Mouse (Mus musculus): ENCODE measurements around the gene Pde4dip.
A peak's percentile ranks its signal among the peaks of the same experiment; 100 is the strongest.

Pde4dip gene

DNA sequence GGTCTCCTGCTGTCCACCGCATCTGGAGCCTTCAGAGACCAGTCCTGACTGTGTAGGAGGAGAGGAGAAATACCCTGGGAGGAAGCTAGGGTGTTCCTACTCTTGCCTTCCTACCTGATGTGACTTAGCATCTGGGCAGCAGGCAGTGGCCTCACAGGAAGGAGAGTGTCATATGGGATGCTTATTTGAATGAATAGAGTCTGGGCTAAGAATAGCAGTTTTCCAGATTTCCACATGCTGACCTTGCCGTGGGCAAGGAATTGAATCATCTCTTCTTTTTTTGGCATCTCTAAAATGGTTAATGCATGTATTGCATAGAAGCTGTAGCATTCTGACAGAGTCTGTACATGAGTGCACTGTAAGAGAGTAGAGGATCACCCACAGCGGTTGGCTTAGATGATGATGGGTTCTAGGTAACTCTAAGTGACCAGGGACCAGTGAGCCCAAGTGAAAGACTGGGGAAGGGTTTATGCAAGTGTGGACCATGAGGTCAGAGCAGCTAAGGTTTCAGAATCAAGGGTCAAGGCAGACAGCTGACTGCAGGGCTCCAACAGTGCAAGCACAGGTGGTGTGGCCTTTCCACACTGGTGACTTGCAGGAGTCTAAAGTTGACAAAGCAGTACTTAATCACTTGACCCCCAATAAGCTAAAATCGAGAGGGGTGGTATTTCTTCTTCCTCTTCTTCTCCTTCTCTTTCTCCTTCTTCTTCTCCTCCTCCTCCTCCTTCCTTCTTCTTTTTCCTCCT lies 202.0 kb downstream of the Pde4dip start:
- no peak for DNase-seq (ENCODE audit: low read depth)

DNA sequence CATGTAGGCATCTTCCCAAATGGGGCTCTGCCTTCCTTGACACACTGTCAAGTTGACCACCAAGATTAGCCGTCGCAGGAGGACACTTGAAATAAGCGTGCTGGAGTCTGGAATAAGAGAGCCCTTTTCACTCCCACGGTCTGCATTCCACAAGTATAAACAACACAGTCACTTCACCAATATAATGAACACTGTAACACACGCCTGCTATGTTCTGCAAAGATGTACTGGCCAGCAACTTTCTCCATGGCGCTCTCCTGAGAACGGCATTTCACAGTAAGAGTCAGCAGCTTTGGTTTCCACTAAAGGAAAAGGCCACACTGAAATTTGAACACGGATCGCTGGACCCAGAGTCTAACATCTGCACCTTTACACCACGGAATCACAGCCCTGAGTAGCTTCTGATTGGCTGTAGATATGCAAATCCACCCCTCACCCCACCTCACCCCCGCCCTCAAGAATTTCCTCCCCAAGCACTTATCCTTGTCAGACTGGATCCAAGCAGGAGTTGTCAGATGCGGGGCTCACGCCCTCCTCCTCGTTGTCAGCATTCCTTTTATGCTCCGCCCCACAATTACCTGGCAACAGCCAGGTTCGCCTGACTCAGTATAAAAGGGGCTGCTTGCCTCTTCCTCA lies 204.8 kb downstream of the Pde4dip start:
- no peak for DNase-seq (ENCODE audit: low read depth)

DNA sequence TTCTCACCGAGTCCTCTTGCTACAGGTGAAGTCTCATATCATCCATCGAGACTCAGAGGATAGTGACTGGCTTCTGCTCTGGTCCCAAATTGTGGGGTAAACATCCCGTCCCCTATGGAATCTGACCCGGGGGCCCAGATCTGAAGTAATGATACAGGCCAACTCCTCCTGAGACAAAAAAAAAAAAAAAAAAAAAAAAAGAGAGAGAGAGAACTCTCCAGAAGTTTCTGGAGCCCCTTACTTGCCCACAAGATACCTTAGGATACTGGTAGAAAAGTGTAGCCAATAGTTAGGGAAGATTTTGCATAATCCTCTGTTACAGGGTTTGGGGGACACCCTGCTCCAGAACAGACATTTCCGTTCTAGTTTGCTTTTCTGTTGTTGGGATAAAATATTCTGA lies 205.9 kb downstream of the Pde4dip start:
- DNase-seq (ENCODE audit: low read depth) = no peak

DNA sequence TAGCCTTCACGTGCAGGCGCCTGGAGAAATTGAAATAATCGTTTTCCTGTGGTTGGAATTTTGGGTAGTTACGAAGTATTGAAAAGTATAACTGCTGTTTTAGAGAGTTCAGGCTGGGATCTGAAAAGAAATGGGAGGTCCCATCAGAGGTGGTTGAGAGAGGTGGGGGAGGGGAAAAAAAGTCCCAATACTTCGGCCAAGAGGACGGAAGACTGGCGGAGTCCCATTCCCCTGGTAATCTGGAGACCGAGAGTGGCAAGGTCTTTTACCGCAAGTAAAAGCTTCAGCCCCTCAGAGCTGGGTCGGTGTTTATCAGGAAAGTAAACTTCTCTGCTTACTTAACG lies 206.4 kb downstream of the Pde4dip start:
- no peak for DNase-seq (ENCODE audit: low read depth)

DNA sequence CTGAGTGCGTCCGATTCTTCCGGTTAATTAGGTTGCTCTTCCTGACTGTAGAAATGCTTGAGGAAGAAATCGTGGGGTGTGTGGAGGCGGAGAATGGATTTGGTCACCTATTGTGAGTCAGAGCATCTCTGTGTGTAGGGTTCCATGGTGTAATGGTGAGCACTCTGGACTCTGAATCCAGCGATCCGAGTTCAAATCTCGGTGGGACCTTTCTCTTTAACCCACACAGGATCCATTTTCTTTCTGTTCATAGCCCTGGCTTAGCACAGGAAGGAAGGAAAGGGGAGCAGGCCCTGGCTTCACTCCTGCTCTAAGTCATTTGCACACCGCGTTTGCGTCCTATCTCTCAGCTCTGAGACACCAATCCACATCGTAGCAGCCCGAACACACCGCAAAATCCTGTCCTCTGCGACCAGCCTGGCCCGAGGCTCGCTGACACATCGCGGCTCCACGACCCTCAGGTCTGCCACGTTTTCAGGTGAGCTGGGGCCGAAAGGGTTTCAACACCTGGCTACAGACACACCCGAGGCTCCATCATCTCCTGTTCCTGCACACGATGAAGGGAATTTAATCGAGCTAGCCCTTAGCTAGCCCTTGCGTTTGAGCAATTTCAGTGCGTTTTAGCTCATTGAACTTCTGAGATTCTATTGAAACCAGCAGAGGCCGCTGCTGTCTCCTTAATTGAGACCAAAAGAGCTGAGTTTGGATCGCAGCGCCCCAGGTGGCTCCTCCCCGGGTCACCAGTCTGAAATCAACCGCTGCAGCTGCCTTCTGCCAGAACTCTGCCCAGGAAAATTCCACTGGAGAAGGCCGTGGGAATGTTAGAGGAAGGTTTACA lies 207.0 kb downstream of the Pde4dip start:
- DNase-seq (ENCODE audit: low read depth) = peak; percentile 35

DNA sequence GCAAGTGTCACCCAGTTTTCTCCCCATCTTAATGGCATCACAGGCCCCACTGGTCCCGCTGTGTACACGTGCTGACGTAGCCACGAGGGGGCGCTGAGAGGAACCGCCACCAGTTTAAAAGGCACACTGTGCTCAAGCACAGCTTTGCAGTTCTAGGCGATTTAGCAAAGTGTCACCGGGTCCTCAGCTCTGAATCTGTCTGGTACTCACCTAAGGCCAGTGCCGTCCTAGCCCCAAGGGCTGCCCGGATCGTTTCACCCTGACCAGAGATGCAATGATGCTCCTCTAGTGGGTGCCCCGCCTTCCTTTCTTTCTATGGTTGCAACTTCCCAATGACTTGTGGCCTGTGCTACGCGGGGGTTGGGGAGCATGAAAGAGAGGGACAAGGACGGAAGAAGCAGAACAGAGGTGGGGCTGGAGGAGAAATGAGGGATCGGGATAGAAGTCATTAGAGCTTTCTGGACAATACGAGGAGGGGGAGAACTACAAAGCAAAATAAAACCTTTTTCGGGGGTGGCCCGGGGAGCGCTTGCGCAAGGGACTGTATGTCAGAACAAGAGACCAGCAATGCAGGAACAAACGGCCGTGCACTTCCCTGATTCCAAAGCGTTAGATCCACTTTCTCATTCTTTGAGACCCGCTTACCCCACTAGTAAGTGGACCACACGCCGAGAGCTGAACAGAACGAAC lies 207.7 kb downstream of the Pde4dip start:
- peak; percentile 44 for DNase-seq (ENCODE audit: low read depth)

DNA sequence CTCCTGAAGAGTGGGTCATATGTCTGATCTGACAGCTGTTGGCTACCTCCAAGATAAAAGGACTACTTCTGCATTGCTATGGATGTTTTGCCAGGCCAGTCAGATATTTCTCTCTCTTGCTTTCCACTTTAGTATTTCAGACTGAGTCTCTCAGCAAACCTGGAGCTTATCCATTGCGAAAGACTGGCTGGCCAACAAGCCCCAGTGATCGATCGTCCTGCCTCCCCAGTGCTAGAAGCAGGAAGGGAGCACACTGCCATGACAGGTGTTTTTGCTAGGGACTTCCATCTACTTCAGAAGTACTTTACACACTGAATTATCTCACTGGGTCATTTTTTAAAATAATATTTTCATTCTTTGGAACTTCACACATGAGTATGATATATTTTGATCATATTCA lies 210.1 kb downstream of the Pde4dip start:
- DNase-seq (ENCODE audit: low read depth) = no peak

DNA sequence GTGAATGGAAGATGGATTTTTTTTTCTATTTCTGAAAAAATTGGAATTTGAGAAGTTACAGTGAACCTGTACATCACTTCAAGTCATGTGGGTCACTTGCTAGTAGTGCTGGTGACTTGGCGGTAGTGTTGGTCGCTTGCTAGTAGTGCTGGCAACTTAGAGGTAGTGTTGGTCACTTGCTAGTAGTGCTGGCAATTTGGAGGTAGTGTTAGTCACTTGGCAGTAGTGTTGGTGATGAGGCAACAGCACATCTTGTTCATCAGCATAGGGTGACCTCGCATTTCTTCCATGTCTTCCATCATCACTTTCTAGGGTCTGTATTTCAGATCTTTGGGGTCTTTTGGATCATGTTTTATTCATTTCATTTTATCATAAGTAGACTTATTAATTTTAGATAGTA lies 212.4 kb downstream of the Pde4dip start:
- no peak for DNase-seq (ENCODE audit: low read depth)

DNA sequence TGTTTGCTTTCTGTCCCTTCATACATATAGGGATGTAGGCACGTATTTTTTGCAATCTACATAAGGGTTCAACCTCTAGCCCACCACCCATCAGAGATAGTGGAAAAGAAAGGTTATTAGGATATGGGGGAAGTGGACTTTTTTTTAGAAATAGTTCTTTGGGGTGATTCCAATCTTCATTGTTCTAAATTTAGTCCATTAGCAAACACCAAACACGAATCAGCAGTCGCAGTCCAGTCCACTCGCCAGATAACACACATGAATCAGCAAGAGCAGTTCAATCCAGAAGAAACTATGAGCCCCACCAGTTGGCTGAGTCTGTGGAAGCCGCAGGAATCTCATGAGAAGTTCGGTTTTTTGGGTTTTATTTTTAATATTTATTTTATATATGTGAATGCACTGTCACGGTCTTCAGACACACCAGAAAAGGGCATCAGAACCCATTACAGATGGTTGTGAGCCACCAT lies 213.8 kb downstream of the Pde4dip start, which contains the start of gene Gm17651:
Gene Gm17651 (minus strand): TSS at position 51 of the 467 bp plus-strand sequence.
- DNase-seq (ENCODE audit: low read depth) = no peak

DNA sequence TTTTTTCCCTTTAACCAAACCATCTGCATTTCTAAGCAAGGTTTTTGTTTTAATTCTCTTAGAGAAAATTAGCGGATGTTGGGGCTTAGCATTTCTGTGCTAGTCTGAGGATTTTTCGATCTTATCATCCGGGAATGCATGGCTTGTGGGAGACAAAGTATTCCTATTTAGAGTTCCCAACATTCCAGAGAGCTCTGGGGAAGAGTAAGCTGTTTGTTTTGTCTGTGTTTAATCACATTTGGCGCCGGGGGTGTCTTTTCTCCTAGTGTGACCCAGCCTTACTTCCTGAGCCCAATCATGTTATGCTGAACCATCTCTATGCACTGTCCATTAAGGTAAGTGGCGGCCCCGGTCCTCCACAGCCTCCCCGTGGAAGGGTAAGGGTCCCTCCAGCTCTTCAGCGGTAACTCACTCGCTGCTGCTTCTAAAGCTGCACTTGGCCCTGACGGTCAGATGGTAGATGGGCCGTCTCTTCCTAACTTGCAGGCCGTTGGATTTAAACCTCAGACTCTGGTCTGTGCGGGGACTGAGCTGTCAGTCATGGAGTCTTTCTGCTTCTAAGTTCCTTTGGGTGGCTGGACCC lies 221.3 kb downstream of the Pde4dip start:
- no peak for DNase-seq (ENCODE audit: low read depth)

DNA sequence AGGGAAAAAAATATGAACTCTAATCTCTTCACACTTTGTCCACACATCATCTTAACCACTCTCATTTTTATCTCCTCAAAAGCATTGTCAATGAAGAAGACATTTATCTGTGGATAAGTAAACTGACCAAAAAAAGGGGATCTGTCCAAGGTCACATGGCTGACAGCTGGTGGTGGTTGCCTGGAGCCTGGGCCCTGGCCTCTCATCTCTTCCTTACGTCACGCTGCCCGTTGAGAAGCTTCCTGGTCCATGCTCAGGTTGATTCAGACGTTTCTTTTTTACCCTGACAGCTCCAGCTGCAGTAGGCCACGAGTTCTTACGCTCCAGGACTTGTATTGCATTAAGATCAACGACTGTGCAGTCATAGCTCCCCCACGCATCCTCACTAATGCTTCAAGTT lies 222.4 kb downstream of the Pde4dip start:
- DNase-seq (ENCODE audit: low read depth) = no peak

DNA sequence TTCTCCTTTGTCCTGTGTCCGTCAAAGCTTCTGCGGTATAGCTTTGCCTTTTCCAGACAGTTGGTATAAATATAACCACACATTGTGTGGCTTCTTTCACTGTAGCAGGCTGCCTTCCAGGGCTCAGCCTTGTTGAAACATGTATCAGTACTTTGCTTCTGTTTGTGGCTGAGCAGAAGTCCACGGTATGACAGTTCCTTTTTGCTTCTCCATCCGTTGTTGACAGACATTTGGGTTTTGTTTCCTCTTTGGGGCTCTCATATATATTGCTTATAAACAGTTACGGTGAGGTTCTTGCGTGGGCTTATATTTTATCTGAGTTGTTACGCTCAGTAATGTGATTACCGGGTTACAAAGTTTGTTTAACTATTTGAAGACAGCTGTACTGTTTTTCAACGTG lies 223.0 kb downstream of the Pde4dip start:
- DNase-seq (ENCODE audit: low read depth) = no peak

DNA sequence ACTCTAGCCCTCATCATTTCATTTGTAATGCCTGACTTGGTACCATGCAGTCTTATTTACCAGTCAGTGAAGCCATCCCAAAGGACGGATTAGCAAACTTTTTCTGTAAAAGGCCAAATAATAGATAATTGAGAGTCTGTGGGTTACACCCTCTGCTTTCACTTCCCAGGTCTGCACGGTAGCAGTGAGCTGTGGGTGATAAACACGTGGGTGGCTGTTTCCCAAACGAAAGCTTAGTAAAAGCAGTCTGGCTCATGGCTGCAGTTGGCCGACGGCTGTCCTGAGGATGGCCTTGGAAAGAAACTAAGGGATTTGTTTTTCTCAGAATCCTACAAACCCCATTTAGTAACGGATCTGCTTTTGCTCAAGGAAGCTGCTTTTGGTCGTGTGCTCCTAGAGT lies 227.3 kb downstream of the Pde4dip start:
- DNase-seq (ENCODE audit: low read depth) = no peak

DNA sequence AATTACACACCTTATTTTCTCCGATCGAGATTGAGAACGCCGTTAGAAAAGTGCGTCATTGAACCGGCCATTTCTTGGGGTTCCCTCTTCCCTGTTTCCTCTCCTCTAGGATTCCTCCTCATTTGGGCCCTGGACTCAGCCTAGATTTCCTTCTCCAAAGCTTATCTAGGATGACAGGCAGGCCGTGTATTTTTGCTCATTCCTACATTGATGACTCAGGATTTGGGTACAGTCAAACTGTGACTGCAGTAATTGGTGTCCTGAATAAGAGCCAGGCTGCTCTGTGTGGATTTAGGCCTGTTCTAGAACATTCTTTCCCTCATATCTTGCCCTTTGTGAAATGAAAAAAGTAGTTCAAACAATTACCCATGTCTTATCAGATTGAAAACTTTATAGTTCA lies 228.8 kb downstream of the Pde4dip start:
- peak; percentile 2 for DNase-seq (ENCODE audit: low read depth)

DNA sequence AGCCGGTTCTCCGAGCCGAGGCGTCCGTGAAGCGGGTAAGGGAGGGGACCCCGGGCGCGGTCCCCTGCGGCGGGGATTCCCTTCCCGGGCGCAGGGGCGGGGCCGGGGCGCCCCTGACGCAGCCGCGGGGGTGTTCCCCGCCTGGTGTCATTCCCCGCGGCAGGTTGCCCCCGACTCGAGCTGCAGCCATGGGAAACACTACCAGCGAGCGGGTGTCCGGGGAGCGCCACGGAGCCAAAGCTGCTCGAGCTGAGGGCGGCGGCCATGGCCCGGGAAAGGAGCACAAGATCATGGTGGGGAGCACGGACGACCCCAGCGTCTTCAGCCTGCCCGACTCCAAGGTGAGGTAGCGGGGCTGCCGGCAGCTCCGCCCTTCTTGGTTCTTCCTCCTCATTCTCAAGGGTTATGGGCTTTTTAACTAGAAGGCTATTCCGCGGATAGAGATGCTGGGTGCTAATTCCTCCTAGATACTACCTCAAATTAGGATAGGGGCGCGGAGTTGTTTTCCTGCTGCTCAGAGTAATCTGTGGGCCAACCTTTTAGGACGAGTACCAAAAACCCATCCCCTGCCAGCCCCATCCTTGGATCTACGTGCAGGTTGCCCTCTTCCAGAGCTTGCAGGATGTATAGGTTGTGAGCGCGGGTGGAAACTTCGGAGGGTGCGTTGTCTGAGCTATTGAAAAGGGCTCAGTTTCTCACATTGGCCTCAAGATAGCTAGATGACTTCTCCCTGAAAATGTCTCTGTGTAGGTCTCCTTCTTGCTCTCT lies 229.9 kb downstream of the Pde4dip start:
- DNase-seq (ENCODE audit: low read depth) = no peak

DNA sequence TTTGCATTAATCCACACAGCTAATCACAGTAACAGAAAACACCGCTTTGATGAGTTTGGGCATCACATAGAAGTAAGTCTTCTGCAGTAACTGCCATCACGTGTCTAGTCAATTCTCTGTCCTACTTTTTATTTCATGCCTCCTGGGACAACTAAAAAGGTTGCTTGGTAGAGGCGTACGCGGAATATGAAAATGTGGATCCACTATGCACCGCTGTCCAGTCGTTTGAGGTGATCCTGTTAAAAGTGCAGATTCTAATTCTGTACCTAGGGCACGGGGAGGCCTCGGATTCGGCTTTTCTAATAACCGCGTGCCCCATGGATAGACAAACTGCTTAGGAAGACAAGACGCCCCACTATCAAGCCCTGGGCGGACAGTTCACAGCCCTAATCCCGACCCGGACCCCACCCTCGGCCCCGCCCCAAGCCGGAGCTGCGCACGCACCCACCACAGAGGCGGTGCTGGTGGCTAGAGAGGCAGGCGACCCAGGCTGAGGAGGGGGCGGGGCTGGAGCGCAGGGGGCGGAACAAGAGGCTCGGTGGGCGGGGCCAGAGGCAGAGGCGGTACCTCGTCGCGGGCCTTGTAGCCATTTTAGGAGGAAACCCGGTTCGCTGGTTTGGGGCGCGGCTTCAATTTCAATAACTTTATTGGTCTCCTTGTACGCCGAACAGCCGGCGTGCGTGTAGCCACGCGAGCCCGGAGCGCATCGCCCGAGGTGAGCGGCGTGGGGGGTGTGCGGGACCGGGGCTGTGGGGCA lies 230.7 kb downstream of the Pde4dip start, which contains the start of gene Prkab2:
Gene Prkab2 (plus strand): TSS at position 539 of the 757 bp plus-strand sequence.
- peak; percentile 98 for DNase-seq (ENCODE audit: low read depth)

DNA sequence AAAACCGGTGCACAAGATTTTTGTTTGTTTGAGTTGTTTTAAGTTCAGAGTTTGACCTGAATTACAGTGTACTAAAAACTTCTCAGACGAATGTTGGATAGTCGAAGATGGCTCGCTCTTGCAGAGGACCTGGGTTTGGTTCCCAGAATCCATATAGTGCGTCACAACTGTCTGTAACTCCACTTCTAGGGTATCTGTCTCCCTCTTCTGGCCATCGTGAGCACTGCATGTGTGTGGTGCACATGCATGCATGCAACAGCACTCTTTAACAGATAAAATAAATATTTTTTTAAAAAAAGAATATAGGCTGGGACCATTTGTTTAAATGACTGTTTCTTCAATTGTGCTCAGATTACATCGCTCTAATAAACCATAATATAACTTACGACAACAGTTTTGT lies 233.6 kb downstream of the Pde4dip start:
- DNase-seq (ENCODE audit: low read depth) = peak; percentile 48

DNA sequence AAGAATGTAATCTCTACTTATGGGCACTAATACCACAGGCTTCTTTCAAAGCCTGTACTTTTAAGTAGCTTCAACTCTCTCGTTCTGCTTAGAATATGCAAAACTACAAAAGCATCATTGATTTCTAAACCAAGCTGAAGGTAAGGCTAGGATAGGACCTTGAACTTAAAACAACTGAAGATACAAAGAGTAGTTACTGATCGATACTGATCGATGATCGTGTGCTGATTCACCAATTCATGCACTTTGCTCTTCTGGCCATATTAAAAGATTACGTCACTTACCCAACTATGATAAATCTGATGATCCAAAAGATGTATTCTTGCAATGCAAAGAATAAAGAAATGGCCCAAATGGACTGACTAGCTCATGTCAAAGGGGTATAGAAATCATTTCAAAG lies 234.7 kb downstream of the Pde4dip start:
- DNase-seq (ENCODE audit: low read depth) = no peak

DNA sequence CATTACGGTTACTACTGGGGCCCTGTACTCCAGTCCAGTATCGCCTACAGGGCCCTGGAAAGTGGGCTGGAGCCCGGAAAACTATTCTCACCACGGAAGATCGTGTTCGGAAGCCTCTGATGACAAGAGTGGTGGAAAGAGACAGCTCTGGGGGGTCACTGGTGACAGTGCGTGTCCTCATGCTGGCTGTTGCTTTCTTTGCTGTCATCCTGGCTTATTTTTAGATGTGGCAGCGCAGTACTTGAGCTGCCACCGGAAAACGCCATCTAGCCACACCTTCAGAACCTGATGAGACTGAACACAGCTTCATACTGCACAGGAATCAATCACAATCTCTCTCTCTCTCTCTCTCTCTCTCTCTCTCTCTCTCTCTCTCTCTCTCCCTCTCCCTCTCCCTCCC lies 236.9 kb downstream of the Pde4dip start:
- no peak for DNase-seq (ENCODE audit: low read depth)

DNA sequence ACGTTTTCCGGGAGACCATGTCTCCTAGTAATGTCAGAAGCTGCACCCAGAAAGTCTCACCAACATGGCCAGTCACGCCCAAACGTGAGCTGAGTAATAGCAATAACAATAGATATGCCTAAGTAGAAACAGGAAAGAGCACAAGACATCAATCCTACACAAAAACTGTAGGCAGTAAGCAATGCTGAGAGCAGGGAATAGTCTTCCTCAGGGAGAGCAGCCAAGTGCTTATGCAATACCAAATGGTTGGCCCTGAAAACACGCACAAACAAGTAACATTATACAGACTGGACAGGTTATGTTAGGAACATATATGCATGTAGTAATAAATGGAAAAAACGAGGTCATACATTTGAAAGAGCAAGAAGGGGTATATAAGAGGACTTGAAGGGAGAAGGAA lies 239.0 kb downstream of the Pde4dip start:
- no peak for DNase-seq (ENCODE audit: low read depth)
